Comparison of ENCODE assay signal across 17 mouse cellular contexts in the genomic region with DNA sequence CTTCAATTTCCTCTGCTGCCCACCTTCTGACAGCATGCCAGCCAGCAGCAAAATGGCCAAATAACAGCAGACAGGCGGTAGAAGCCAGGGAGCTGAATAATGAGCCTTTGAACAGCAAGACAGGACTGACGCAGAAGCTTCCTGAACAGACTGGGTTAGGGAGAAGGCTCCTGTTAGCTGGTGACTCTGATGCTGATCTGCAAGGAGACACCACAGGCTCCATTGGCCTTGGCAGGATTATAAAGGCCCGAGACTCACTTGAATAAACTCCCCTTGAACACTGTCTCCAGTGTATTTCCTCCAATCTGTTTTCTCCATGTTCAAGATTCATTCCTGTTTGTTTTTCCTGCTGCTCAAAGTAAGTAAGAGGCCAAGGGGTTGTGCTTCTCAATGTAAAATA.
DNase-seq lines count a peak whose midpoint lies in the region; ATAC-seq and TF ChIP-seq lines count a peak whose summit lies in the region.
"Had no signal": no experiment of that assay in that cellular context is flagged by ENCODE, and none has a peak within 500 bp of the region (broad histone marks: within the 10 kb centered on the region; RNA-seq: fewer than 3 reads in every experiment).

No protein-coding gene starts in this region.

- H3K9ac ChIP-seq in forebrain, embryonic 13.5 days: no peak overlapping the region
- H3K9ac ChIP-seq in forebrain, embryonic 12.5 days: no peak overlapping the region
- no peak overlapping the region for H3K9ac ChIP-seq in kidney, postnatal 0 days (ENCODE audit: low read depth, low read length)
- H3K9ac ChIP-seq in midbrain, embryonic 13.5 days (replicated peaks): no peak overlapping the region

- 0 out of 2 replicates have a peak, but pooled peaks cover 5% of the 10 kb centered on the region for H3K4me1 ChIP-seq in forebrain, embryonic 13.5 days
- peaks cover 4% of the 10 kb centered on the region; the same call in 1 of the 2 replicates for H3K4me1 ChIP-seq in forebrain, embryonic 12.5 days
- no peaks in the 10 kb centered on the region for H3K4me1 ChIP-seq in kidney, postnatal 0 days (replicated peaks; ENCODE audit: insufficient read depth, low read length)
- no peaks in the 10 kb centered on the region for H3K4me1 ChIP-seq in midbrain, embryonic 13.5 days (replicated peaks)
- H3K4me1 ChIP-seq: heart, embryonic 10.5 days had no signal

- H3K27ac ChIP-seq in forebrain, embryonic 13.5 days: no peak overlapping the region
- no peak overlapping the region for H3K27ac ChIP-seq in forebrain, embryonic 12.5 days
- no peak overlapping the region for H3K27ac ChIP-seq in kidney, postnatal 0 days
- no peak overlapping the region for H3K27ac ChIP-seq in midbrain, embryonic 13.5 days
- H3K27ac ChIP-seq: heart, embryonic 10.5 days had no signal

- peak; percentile 55; the same call in 1 of the 2 replicates for ATAC-seq in forebrain, embryonic 13.5 days
- ATAC-seq in forebrain, embryonic 12.5 days (ENCODE audit: low FRiP score): no peak; the same call in 1 of the 2 replicates
- ATAC-seq in kidney, postnatal 0 days (replicated peaks; ENCODE audit: low FRiP score, low read depth): no peak
- ATAC-seq in midbrain, embryonic 13.5 days: peak; percentile 43; the same call in 1 of the 2 replicates
- ATAC-seq in activated CD4-positive, CD25-positive, alpha-beta regulatory T cell, adult 4 months: no peak

- H3K27me3 ChIP-seq in forebrain, embryonic 13.5 days: no peaks in the 10 kb centered on the region
- no peaks in the 10 kb centered on the region for H3K27me3 ChIP-seq in forebrain, embryonic 12.5 days
- H3K27me3 ChIP-seq in kidney, postnatal 0 days (ENCODE audit: insufficient read depth, low read length): no peaks in the 10 kb centered on the region
- no peaks in the 10 kb centered on the region for H3K27me3 ChIP-seq in midbrain, embryonic 13.5 days

- no peak for TF ChIP-seq CTCF in kidney, postnatal 0 days (IDR thresholded peaks at IDR 0.05; ENCODE audit: low read depth)

- H3K4me2 ChIP-seq in forebrain, embryonic 13.5 days: no peak overlapping the region
- no peak overlapping the region for H3K4me2 ChIP-seq in forebrain, embryonic 12.5 days
- H3K4me2 ChIP-seq in kidney, postnatal 0 days (ENCODE audit: low read length): no peak overlapping the region
- H3K4me2 ChIP-seq in midbrain, embryonic 13.5 days (replicated peaks): no peak overlapping the region
- H3K4me2 ChIP-seq: liver, embryonic 11.5 days had no signal

- no peaks in the 10 kb centered on the region for H3K9me3 ChIP-seq in forebrain, embryonic 13.5 days (replicated peaks)
- no peaks in the 10 kb centered on the region for H3K9me3 ChIP-seq in forebrain, embryonic 12.5 days
- no peaks in the 10 kb centered on the region for H3K9me3 ChIP-seq in kidney, postnatal 0 days (replicated peaks; ENCODE audit: low read length)
- H3K9me3 ChIP-seq in midbrain, embryonic 13.5 days: no peaks in the 10 kb centered on the region
- H3K9me3 ChIP-seq: heart, embryonic 10.5 days had no signal

- no peaks in the 10 kb centered on the region for H3K36me3 ChIP-seq in forebrain, embryonic 13.5 days (ENCODE audit: poor library complexity, severe bottlenecking)
- no peaks in the 10 kb centered on the region for H3K36me3 ChIP-seq in forebrain, embryonic 12.5 days (replicated peaks)
- H3K36me3 ChIP-seq in kidney, postnatal 0 days (ENCODE audit: insufficient read depth, low read length): no peaks in the 10 kb centered on the region
- H3K36me3 ChIP-seq in midbrain, embryonic 13.5 days: no peaks in the 10 kb centered on the region
- H3K36me3 ChIP-seq: heart, embryonic 10.5 days had no signal

- H3K4me3 ChIP-seq in forebrain, embryonic 13.5 days: no peak overlapping the region
- H3K4me3 ChIP-seq in forebrain, embryonic 12.5 days (replicated peaks): no peak overlapping the region
- no peak overlapping the region for H3K4me3 ChIP-seq in kidney, postnatal 0 days (replicated peaks; ENCODE audit: low read depth, low read length)
- no peak overlapping the region for H3K4me3 ChIP-seq in midbrain, embryonic 13.5 days (replicated peaks)
- H3K4me3 ChIP-seq: heart, embryonic 10.5 days had no signal

- peak; percentile 33 for DNase-seq in kidney, postnatal 0 days (ENCODE audit: low spot score)
- DNase-seq in kidney, postnatal 14 days: no peak
- peak; percentile 18 for DNase-seq in brain, adult 2 months (ENCODE audit: low read depth, low spot score)
- DNase-seq in cerebellum, adult 18-20 months: no peak
- DNase-seq: adrenal gland, postnatal 25 days; B cell, adult 2 months; gastrocnemius, postnatal 25 days; kidney, adult 2 months; lung, postnatal 36 days; right cerebral cortex, adult 18-20 months; thymus, postnatal 4 days had no signal

- WGBS in forebrain, embryonic 13.5 days: 22% methylated on average over 3 of the region's 3 CpGs
- 39% methylated on average over 3 of the region's 3 CpGs for WGBS in forebrain, embryonic 12.5 days
- 35% methylated on average over 3 of the region's 3 CpGs for WGBS in kidney, postnatal 0 days
- 45% methylated on average over 3 of the region's 3 CpGs for WGBS in midbrain, embryonic 13.5 days

Comparison
In these comparisons a context has a peak if more than half of its experiments do, and no peak if none do; other contexts are left out.
1. ATAC-seq: peak in forebrain, embryonic 13.5 days (single experiment) and midbrain, embryonic 13.5 days (single experiment); none in forebrain, embryonic 12.5 days (single experiment), kidney, postnatal 0 days (single experiment) and activated CD4-positive, CD25-positive, alpha-beta regulatory T cell, adult 4 months (single experiment).
2. DNase-seq: peak in kidney, postnatal 0 days (single experiment) and brain, adult 2 months (single experiment); none in kidney, postnatal 14 days (single experiment) and cerebellum, adult 18-20 months (0 of 2).